Mouse (Mus musculus) stomach, postnatal 0 days (tissue): ENCODE measurements around the gene Fes.

Source experiments
- CTCF ChIP-seq: IDR thresholded peaks from 2 replicates; pipeline ENCODE4 v1.5.1; 2016; ENCODE audit warnings: antibody characterized with exemption, low read depth, mild to moderate bottlenecking, moderate library complexity
- EP300 ChIP-seq: optimal IDR thresholded peaks from 2 replicates; pipeline ENCODE3; 2016; ENCODE audit warnings: antibody characterized with exemption

DNA sequence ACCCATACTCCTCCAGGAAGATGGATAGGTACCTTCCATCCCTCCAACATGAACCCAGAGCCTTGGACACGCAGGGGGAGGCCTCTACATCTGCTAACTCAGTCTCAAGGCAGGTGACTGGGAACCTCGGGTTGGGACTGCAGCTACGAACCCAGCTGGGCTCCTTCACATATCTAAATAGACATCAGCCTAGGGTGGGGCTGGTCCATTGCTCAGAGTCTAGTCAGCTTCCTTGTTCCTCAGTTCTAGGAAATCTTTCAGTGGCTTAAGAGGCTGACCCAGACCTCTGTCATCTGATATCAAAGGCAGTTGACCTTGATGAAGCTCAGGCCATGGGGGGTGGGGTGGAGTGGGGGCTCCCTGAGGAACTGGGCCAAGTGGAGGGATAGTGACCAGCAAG, 31.5 kb upstream of the Fes start:
- TF ChIP-seq CTCF (no peak), EP300 (no peak)
